Mouse (Mus musculus) stomach, embryonic 15.5 days (tissue): ENCODE measurements around the gene Dclk1. TPM values are rescaled to one million over a fixed set of nuclear protein-coding genes. Genes with fewer than 3 reads are reported as not detected.

Experiments used
- ATAC-seq: fragments of 200-750 bp; cut with Nextera tagmentation; 2 replicates; pipeline ENCODE4 v1.8.0; 2017; ENCODE audit warnings: low read depth, moderate number of reproducible peaks, moderate TSS enrichment; ENCODE audit not compliant: insufficient read depth, low FRiP score
- H3K27ac ChIP-seq: fragments of 300-500 bp; sonication (generic); 2 replicates; pipeline ENCODE4 v1.5.1; 2015; ENCODE audit warnings: mild to moderate bottlenecking, inconsistent platforms
- H3K27me3 ChIP-seq: fragments of 300-500 bp; sonication (generic); replicated peaks from 2 replicates; pipeline ENCODE4 v1.6.1; 2015; ENCODE audit warnings: inconsistent platforms
- H3K36me3 ChIP-seq: fragments of 300-500 bp; sonication (generic); 2 replicates; pipeline ENCODE4 v1.6.1; 2015; ENCODE audit warnings: inconsistent platforms
- H3K4me1 ChIP-seq: fragments of 300-500 bp; sonication (generic); 2 replicates; pipeline ENCODE4 v1.6.1; 2015; ENCODE audit warnings: inconsistent platforms
- H3K4me2 ChIP-seq: fragments of 300-500 bp; sonication (generic); 2 replicates; pipeline ENCODE4 v1.6.1; 2015; ENCODE audit warnings: mild to moderate bottlenecking, inconsistent platforms
- H3K4me3 ChIP-seq: fragments of 300-500 bp; sonication (generic); replicated peaks from 2 replicates; pipeline ENCODE4 v1.5.1; 2015; ENCODE audit warnings: inconsistent platforms
- H3K9ac ChIP-seq: fragments of 300-500 bp; sonication (generic); 2 replicates; pipeline ENCODE4 v1.6.1; 2015; ENCODE audit warnings: inconsistent platforms
- H3K9me3 ChIP-seq: fragments of 300-500 bp; sonication (generic); 2 replicates; pipeline ENCODE4 v1.6.1; 2016; ENCODE audit warnings: inconsistent platforms
- WGBS: fragments of 180-500 bp; shearing (Covaris S2); methylation state at CpG from one replicate; pipeline ENCODE4 v1.1.7; 2015; 5-methylcytosine and 5-hydroxymethylcytosine counted together
- polyA plus RNA-seq: library from polyadenylated mRNA; unstranded; fragments of >200 nt; fragmentation: Nextera tagmentation; extraction: Ambion mirVana; gene quantifications from 2 replicates; pipeline ENCODE4 v1.2.1, GENCODE M21; 2015

The Dclk1 gene
- polyA plus RNA-seq, 1 experiment from 2014 or later: 13.4 TPM

DNA sequence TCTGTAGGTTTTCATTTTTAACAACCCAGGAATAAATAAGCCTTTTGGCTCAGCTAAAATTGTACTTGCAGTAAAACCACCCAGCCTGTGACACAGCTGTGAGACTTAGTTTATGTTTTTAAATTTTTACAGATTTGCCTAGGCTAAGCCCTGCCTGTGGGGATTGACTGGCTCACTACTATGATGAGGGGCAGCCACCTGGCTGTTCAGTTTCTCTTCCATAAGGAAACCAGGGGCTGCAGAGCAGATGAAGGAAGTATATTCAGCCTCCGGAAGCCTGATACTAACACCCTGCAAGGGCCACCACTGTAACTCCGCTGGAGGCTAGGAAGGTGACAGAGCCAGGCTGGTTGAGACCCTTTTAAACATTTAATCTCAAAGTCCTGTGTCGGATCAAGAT is 284.3 kb downstream of the Dclk1 start:
- H3K9me3 ChIP-seq: no peaks in the 10 kb centered on the region
- H3K4me1 ChIP-seq: peaks cover 9% of the 10 kb centered on the region; the same call in 1 of the 2 replicates
- WGBS: 84% methylated on average over 3 of the region's 3 CpGs
- no peak overlapping the region for H3K4me3 ChIP-seq
- H3K27ac ChIP-seq: no peak overlapping the region
- ATAC-seq: no peak
- H3K36me3 ChIP-seq: no peaks in the 10 kb centered on the region
- H3K27me3 ChIP-seq: no peaks in the 10 kb centered on the region
- H3K4me2 ChIP-seq: no peak overlapping the region
- no peak overlapping the region for H3K9ac ChIP-seq

DNA sequence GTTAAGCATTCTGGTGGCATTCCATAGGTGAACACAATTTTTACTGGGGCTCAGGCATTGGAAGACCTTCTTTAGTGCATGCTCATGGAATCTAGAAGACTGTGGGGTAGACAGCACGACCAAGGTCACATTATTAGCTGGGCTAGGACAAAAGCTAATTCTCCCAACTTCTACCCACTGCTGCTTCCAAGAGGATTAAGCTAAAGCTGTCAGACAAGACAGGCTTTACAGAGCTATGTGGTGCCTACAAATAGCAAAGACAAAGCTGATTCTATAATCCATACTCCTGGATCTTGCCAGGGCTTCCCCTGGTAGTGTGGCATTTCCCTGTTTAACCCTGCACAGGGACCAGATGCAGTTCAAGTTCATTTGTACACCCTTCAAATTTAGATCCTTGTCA is 285.4 kb downstream of the Dclk1 start:
- Histone ChIP-seq H3K9ac (no peak overlapping the region), H3K36me3 (no peaks in the 10 kb centered on the region), H3K27me3 (no peaks in the 10 kb centered on the region), H3K9me3 (no peaks in the 10 kb centered on the region), H3K4me1 (peaks cover 9% of the 10 kb centered on the region; the same call in 1 of the 2 replicates), H3K27ac (no peak overlapping the region), H3K4me3 (no peak overlapping the region), H3K4me2 (no peak overlapping the region)
- ATAC-seq: no peak
- 48% methylated on average over 1 of the region's 1 CpGs for WGBS

DNA sequence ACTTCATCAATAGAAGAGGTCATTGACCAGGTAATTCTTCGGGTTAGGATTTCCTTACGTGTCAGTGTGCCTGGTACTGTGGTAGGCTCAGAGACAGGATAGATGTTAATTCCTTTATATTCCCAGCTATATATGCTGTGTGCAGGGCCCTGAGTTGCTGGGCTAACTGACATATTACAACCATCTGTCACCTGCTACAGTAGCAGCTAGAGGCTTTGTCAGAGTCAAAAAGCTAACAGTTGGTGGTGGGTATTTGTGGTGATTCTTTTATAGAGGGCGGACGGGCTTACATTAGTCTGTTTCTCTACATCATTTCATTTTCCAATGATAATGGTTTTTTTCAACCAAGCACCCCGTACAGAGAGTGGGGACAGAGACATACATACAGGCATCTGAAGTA is 285.8 kb downstream of the Dclk1 start:
- no peak for ATAC-seq

DNA sequence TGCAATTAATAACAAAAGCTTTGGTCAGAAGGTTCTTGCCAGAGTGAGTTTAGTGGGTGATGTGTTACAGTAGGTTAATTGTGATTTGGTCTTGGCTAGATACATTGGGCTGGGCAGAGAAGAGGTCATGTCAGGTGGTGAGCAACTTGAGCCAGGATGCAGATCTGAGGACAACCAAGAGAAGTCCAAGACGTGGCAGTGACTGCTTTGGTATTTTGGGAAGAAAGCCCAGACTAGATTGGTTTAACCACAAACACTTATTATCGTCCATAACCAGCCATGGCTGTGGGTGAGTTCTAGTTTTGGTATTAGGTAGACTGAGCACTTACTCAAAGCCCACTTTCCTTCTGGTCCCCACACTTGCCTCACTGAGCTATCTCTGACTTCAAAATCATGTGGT is 287.2 kb downstream of the Dclk1 start:
- no peak overlapping the region for H3K9ac ChIP-seq
- no peak overlapping the region for H3K4me3 ChIP-seq
- no peaks in the 10 kb centered on the region for H3K36me3 ChIP-seq
- H3K4me2 ChIP-seq: no peak overlapping the region
- H3K27ac ChIP-seq: no peak overlapping the region
- no peaks in the 10 kb centered on the region for H3K9me3 ChIP-seq
- ATAC-seq: no peak
- no peaks in the 10 kb centered on the region for H3K27me3 ChIP-seq
- 75% methylated on average over 2 of the region's 2 CpGs for WGBS
- peaks cover 5% of the 10 kb centered on the region; the same call in 1 of the 2 replicates for H3K4me1 ChIP-seq

More for the DNA sequence above, 285.8 kb downstream of the Dclk1 start:
- Histone ChIP-seq H3K27ac (no peak overlapping the region), H3K4me3 (no peak overlapping the region), H3K4me2 (no peak overlapping the region), H3K9me3 (no peaks in the 10 kb centered on the region), H3K4me1 (peaks cover 9% of the 10 kb centered on the region; the same call in 1 of the 2 replicates), H3K27me3 (no peaks in the 10 kb centered on the region), H3K36me3 (no peaks in the 10 kb centered on the region), H3K9ac (no peak overlapping the region)
- WGBS: 88% methylated on average over 5 of the region's 5 CpGs

DNA sequence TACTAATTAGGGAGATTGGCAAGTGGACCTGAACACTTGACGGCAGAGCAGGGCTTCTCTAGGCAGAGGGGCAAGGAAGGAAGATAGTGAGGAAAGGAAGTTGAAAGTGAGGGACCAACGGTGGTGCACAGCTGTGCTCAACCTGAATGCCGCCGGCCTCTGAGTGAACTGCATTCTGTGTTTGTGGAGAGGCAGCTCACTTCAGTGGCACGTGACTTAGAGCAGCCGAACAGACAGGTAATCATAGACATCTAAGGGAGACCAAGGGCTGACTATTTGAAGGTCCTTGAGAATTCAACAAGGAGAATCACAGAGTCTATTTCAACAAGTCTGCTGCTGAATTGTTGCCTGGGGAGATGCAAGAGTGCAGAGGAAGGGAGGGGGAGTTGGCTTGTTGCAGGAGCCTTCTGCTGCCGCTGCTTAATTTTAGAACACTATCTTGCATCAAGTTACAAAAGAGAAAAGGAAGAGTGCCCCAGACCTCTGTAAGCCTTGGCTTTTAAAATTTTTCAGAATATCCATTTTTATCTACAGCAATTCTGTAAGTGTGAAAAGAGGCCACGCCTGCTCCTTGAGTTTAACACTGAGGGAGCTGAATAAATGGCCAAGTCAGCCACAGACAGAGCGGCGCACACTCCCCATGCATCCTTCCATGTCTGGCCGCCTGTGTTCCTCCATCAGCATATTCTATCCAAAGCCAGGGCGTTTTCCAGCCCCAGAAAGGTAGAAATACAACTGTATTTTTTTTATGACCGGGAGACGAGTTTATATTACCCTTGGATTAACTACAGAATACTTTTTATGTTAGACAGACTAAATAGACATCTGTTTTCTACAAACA is 289.3 kb downstream of the Dclk1 start:
- no peak overlapping the region for H3K4me3 ChIP-seq
- 62% methylated on average over 14 of the region's 14 CpGs for WGBS

DNA sequence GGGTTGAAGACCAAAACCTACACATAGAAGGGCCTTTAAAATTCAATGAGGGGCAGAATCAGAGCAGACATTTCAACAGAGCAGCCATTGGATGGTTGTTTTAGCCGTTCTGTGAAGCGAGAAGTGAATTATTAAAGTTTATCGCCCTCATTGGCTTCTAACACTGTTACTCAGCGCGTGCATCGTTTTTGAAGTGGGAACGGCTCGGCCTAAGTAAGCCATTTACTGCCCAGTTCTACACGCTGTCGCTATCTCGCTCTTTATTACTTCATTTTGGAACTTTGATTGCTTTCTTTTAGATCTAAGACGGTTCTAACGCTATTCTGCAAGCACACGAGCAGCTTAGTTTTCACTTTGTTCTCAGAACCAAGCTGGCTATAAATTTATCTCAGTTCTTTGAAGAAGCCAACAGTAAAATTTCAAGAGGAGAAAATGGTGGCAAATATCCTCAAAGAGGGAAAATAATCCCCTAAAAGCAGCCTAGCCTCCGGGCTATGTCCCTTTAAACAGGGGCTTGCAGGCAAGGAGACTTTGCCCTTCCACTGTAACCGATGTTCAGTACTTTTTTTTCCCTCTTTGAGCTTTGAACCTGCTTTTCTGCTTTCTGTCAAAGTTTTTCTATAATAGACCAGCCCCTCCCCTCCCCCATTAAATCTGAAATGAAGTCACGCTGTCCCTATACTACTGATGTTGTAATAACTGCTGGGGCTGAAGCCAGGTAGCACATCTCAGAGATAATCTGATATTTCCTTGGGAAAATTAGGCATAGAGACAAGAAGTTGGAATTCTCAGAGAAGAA is 290.2 kb downstream of the Dclk1 start:
- H3K27me3 ChIP-seq: no peaks in the 10 kb centered on the region
- 82% methylated on average over 17 of the region's 17 CpGs for WGBS
- no peak overlapping the region for H3K9ac ChIP-seq
- no peak overlapping the region for H3K4me2 ChIP-seq
- ATAC-seq: no peak
- no peak overlapping the region for H3K27ac ChIP-seq
- H3K9me3 ChIP-seq: no peaks in the 10 kb centered on the region
- H3K36me3 ChIP-seq: no peaks in the 10 kb centered on the region
- H3K4me3 ChIP-seq: no peak overlapping the region
- H3K4me1 ChIP-seq: peaks cover 4% of the 10 kb centered on the region; the same call in 1 of the 2 replicates

More for the DNA sequence above, 289.3 kb downstream of the Dclk1 start:
- Histone ChIP-seq H3K4me2 (no peak overlapping the region), H3K9ac (no peak overlapping the region), H3K27me3 (no peaks in the 10 kb centered on the region), H3K36me3 (no peaks in the 10 kb centered on the region), H3K27ac (no peak overlapping the region), H3K4me1 (peaks cover 4% of the 10 kb centered on the region; the same call in 1 of the 2 replicates), H3K9me3 (no peaks in the 10 kb centered on the region)
- ATAC-seq: no peak

DNA sequence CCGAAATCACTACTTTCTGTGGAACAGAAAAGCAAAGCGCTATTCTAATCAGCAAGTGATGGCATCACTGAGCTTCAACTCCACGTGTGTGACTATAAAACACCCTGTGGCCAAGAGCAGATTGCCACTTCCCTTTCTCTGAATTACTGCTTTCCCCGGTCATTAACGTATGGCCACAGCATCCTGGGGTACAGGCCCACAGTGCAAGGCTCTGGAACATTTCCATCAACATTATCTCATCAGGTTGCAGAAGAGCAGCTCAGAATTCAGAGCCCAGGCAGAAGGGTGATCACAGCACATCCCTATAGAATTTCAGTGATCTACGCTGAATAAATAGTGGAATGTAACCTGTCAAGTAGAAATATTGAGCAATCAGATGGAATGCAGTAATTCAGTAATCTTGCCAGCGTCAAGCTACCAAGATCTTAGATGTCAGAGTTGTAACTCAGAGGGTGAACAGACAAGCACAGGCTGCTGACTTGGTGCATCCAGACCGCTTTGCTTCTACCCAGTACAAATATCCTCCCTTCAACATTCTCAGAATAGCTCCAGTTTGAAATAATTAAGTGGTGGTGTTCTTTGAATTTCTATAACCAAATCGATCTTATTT is 293.5 kb downstream of the Dclk1 start:
- Histone ChIP-seq H3K4me2 (no peak overlapping the region), H3K9me3 (no peaks in the 10 kb centered on the region), H3K4me3 (no peak overlapping the region), H3K27ac (no peak overlapping the region), H3K36me3 (no peaks in the 10 kb centered on the region), H3K4me1 (peaks cover 4% of the 10 kb centered on the region; the same call in 1 of the 2 replicates), H3K27me3 (no peaks in the 10 kb centered on the region), H3K9ac (no peak overlapping the region)
- 68% methylated on average over 9 of the region's 9 CpGs for WGBS
- no peak for ATAC-seq

DNA sequence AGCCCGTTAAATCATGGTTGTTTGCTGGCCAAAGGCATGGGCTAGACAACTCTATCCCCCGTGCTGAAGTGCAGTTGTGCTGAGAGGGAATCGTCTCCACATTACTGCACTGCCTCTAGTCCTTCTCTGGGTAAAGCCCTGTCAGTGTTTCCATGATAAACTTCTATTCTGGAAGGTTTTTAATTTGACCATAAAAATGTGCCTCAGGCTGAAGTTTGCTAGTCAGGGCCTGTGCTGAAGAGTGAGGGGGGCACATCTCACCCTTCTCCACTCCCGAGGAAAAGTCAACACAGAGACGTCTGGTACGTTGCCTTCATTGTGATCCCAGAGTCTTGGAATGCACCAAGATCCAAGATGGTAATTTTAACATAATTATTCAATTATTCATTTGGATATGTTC is 294.7 kb downstream of the Dclk1 start:
- Histone ChIP-seq H3K27ac (no peak overlapping the region), H3K4me3 (no peak overlapping the region), H3K9me3 (no peaks in the 10 kb centered on the region), H3K9ac (no peak overlapping the region), H3K4me1 (no peaks in the 10 kb centered on the region), H3K27me3 (no peaks in the 10 kb centered on the region), H3K36me3 (no peaks in the 10 kb centered on the region), H3K4me2 (no peak overlapping the region)
- no peak for ATAC-seq
- WGBS: 42% methylated on average over 6 of the region's 6 CpGs

DNA sequence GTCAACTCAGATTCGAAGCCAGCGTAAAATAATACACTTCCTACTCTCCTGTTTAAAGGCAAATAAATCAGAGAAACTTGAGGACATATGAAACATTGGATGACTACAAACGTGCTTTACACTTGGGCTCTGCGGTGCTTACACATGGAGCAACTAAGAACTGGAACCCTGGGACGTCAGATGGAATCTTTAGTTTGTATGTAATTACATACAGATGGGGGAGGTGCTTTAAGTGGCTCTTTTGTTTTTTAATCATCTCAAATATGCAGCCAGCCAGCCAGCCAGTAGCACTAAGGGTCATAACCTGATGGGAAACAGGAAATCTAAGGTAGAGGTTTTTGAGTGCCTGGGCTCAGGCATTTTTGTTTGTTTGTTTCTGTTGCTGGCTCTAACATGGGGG is 295.6 kb downstream of the Dclk1 start:
- H3K27me3 ChIP-seq: no peaks in the 10 kb centered on the region
- H3K27ac ChIP-seq: no peak overlapping the region
- H3K4me2 ChIP-seq: no peak overlapping the region
- no peak overlapping the region for H3K9ac ChIP-seq
- H3K4me1 ChIP-seq: no peaks in the 10 kb centered on the region
- WGBS: 65% methylated on average over 5 of the region's 5 CpGs
- H3K4me3 ChIP-seq: no peak overlapping the region
- no peak for ATAC-seq
- no peaks in the 10 kb centered on the region for H3K36me3 ChIP-seq
- no peaks in the 10 kb centered on the region for H3K9me3 ChIP-seq

DNA sequence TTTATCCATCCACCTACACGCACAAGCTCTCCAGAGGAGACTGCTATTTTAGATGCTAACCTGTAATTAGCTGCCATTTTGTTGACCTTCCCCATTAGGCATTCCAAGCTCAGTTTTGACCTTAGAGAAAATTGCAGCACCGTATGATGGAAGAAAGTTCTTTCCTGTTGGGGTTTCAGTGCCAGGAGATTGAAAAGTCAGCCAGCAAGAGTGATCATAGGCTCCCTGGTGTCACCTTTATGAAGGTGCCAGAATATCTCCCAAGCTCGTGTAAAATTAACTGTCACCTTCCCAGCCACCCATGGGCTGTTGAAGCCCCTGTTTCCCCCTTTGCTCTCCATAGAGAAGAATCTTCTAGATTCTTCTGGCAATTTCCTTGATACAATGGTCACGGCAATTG is 297.2 kb downstream of the Dclk1 start:
- no peaks in the 10 kb centered on the region for H3K9me3 ChIP-seq
- H3K4me3 ChIP-seq: no peak overlapping the region
- no peaks in the 10 kb centered on the region for H3K36me3 ChIP-seq
- ATAC-seq: no peak
- no peaks in the 10 kb centered on the region; the same call in 1 of the 2 replicates for H3K4me1 ChIP-seq
- WGBS: 71% methylated on average over 4 of the region's 4 CpGs
- no peak overlapping the region for H3K4me2 ChIP-seq
- H3K27ac ChIP-seq: no peak overlapping the region
- H3K9ac ChIP-seq: no peak overlapping the region
- no peaks in the 10 kb centered on the region for H3K27me3 ChIP-seq

DNA sequence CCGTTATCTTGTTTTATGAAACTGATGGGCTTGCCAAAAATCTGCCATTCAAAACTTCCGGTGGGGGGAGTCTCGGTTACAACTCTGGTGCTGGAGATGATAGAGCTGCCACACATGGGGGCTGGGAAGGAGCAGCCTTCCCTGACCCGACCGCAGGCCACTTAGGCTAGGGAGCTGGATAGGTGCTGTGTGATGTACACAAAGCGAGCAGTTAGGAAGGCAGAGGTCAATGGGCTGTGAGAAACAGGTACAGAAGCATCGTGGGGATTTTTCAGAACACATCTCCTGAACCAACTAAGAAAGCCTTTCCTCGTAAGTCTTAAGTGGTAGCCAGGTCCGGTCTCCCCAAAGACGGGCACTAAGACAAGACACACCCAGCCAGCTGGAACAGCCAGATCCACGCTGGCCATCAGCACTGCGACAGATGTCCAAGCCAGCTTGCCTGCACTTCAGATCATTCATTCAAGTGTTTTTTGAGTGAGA is 297.7 kb downstream of the Dclk1 start:
- Histone ChIP-seq H3K4me2 (no peak overlapping the region), H3K4me1 (no peaks in the 10 kb centered on the region; the same call in 1 of the 2 replicates), H3K36me3 (no peaks in the 10 kb centered on the region), H3K9me3 (no peaks in the 10 kb centered on the region), H3K27me3 (no peaks in the 10 kb centered on the region), H3K9ac (no peak overlapping the region), H3K4me3 (no peak overlapping the region), H3K27ac (no peak overlapping the region)
- ATAC-seq: no peak
- 69% methylated on average over 12 of the region's 12 CpGs for WGBS
